In the genomic region with DNA sequence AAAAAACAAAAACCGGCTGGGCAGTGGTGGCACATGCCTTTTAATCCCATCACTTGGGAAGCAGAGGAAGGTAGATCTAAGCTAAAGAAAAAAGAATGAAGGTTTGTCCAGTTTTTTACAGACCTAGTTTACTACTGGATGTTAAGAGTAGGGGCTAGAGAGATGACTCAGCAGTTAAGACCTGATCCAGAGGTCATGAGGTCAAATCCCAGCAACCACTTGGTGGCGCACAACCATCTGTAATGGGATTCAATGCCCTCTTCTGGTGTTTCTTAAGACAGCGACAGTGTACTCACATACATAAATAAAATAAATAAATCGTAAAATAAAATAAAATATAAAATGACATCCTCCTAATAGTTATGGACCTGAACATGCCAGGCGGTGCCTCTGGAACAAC, we compare ENCODE assay signal across 9 mouse cellular contexts. TPM values are rescaled to one million over a fixed set of nuclear protein-coding genes. Genes with fewer than 3 reads are reported as not detected.
DNase-seq lines count a peak whose midpoint lies in the region; ATAC-seq lines count a peak whose summit lies in the region.
"Had no signal": no experiment of that assay in that cellular context is flagged by ENCODE, and none has a peak within 500 bp of the region (broad histone marks: within the 10 kb centered on the region; RNA-seq: fewer than 3 reads in every experiment).

No protein-coding gene starts in this region.

- no peaks in the 10 kb centered on the region for H3K27me3 ChIP-seq in forebrain, embryonic 15.5 days
- H3K27me3 ChIP-seq: hindbrain, embryonic 15.5 days had no signal

- H3K4me3 ChIP-seq in forebrain, embryonic 15.5 days = no peak overlapping the region
- H3K4me3 ChIP-seq: hindbrain, embryonic 15.5 days had no signal

- no peak for ATAC-seq in cerebellum, adult (ENCODE audit: insufficient number of reproducible peaks, low FRiP score, low TSS enrichment)
- no peak for ATAC-seq in forebrain, embryonic 15.5 days (replicated peaks)

- H3K4me1 ChIP-seq in forebrain, embryonic 15.5 days = no peaks in the 10 kb centered on the region
- H3K4me1 ChIP-seq: hindbrain, embryonic 15.5 days had no signal

- WGBS in forebrain, embryonic 15.5 days = 74% methylated on average over 5 of the region's 5 CpGs

- peaks cover 84% of the 10 kb centered on the region for H3K36me3 ChIP-seq in forebrain, embryonic 15.5 days

- no peaks in the 10 kb centered on the region for H3K9me3 ChIP-seq in forebrain, embryonic 15.5 days
- H3K9me3 ChIP-seq: hindbrain, embryonic 15.5 days had no signal

- no peak overlapping the region for H3K9ac ChIP-seq in forebrain, embryonic 15.5 days (replicated peaks)
- H3K9ac ChIP-seq: hindbrain, embryonic 15.5 days had no signal

- peak; percentile 6 for DNase-seq in cerebellum, adult 11 months
- peak; percentile 18 for DNase-seq in ovary, postnatal 36 days (ENCODE audit: low spot score)
- no peak for DNase-seq in ovary, postnatal 10 days (ENCODE audit: low spot score)
- DNase-seq in cerebellum, postnatal 14 days = peak; percentile 42 to 57
- peak; percentile 73 for DNase-seq in kidney, adult 9 months
- DNase-seq in retina, adult 2 months (ENCODE audit: low read depth, low spot score) = peak; percentile 8

- no peak overlapping the region for H3K27ac ChIP-seq in forebrain, embryonic 15.5 days (replicated peaks)
- H3K27ac ChIP-seq: hindbrain, embryonic 15.5 days had no signal

- no peak overlapping the region for H3K4me2 ChIP-seq in forebrain, embryonic 15.5 days (replicated peaks)
- H3K4me2 ChIP-seq: hindbrain, embryonic 15.5 days had no signal

RNA-seq across cellular contexts. Expression of a gene that starts 38.2 kb away (rescaled TPM):
- 211 and 228 TPM in 2 replicates for polyA plus RNA-seq in forebrain, embryonic 15.5 days (2015; fragmentation: Nextera tagmentation; extraction: Ambion mirVana)

RNA-seq across cellular contexts. Expression of a gene that starts 53.3 kb away (rescaled TPM):
- 71.5 and 72.4 TPM in 2 replicates for polyA plus RNA-seq in forebrain, embryonic 15.5 days (2015; fragmentation: Nextera tagmentation; extraction: Ambion mirVana)
